Mouse (Mus musculus): ENCODE measurements around the gene Cyb561. TPM values are rescaled to one million over a fixed set of nuclear protein-coding genes. Genes with fewer than 3 reads are reported as not detected.

The Cyb561 gene
- total and polyA plus RNA-seq, 3 experiments = 32.8 to 43.9 TPM; not detected in 1

DNA sequence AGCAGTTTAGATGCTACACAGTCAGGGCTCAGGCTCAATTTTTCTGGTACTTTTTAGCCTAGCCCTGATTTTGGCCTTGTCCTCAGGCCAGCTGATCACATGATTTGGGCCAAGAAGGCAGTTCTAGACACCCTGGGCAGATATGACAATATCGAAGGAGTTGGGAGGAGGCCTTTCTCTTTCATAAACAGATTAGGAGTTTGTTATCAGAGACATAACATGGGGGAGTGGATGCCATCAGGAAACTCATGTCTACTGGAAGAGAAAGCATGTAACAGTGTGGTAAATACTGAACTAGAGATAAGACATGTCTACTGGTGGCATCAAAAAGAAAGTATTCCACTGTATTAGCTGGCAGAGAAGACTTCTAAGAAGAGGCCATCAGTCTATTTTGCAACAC is 67.6 kb downstream of the Cyb561 start:
- H3K79me2 ChIP-seq (ENCODE audit: control insufficient read depth, insufficient read depth, low read length, poor library complexity) = no peaks in the 10 kb centered on the region
- DNase-seq (ENCODE audit: low read depth, low spot score) = no peak

More for the DNA sequence above, 67.6 kb downstream of the Cyb561 start:
- no peak overlapping the region for H3K4me3 ChIP-seq (ENCODE audit: control insufficient read depth in 1 of 2, insufficient read depth in 1 of 2, low read depth in 2 of 2, low read length in 2 of 2)
- no peak overlapping the region for H3K9ac ChIP-seq (ENCODE audit: control insufficient read depth, low read depth, low read length, poor library complexity, severe bottlenecking)
- no peaks in the 10 kb centered on the region for H3K4me1 ChIP-seq (ENCODE audit: control insufficient read depth in 1 of 2, insufficient read depth in 2 of 2, low read length in 2 of 2)
- peaks cover 21 to 59% of the 10 kb centered on the region in 2 experiments for H3K27me3 ChIP-seq (ENCODE audit: control insufficient read depth in 1 of 2, insufficient read depth in 2 of 2, low read length in 2 of 2)
- H3K9me3 ChIP-seq (replicated peaks; ENCODE audit: insufficient read depth, low read length) = no peaks in the 10 kb centered on the region
- H3K27ac ChIP-seq (ENCODE audit: control insufficient read depth, low read depth, low read length) = no peak overlapping the region
- no peaks in the 10 kb centered on the region for H3K36me3 ChIP-seq (ENCODE audit: control insufficient read depth in 1 of 2, insufficient read depth in 2 of 2, low read length in 2 of 2)
- no peak for TF ChIP-seq HCFC1 (IDR thresholded peaks at IDR 0.05; ENCODE audit: low read depth, low read length)
- no peak for TF ChIP-seq POLR2A (IDR thresholded peaks at IDR 0.05; ENCODE audit: control insufficient read depth in 1 of 2, insufficient read depth in 1 of 2, low read depth in 1 of 2, low read length in 2 of 2, poor library complexity in 1 of 2)
- no peak for TF ChIP-seq EP300 (IDR thresholded peaks at IDR 0.05; ENCODE audit: low read depth in 1 of 2, low read length in 2 of 2)

Other genes with a start within 250 kb of the Cyb561 start
- gene Ace, start 14.6 kb upstream of the Cyb561 start, total RNA-seq (2012; rRNA removed) = not detected in 2 replicates
- not detected for gene Ace, start 14.6 kb upstream of the Cyb561 start, polyA plus RNA-seq (2012; ENCODE audit: insufficient read depth in 1 of 2, insufficient read length in 2 of 2, low read depth in 1 of 2, low replicate concordance in 2 of 2, missing spikeins in 1 of 2)
- gene Ace3, start 41.3 kb upstream of the Cyb561 start, total RNA-seq (2012; rRNA removed) = not detected in 2 replicates
- gene Ace3, start 41.3 kb upstream of the Cyb561 start, polyA plus RNA-seq (2012; ENCODE audit: insufficient read depth in 1 of 2, insufficient read length in 2 of 2, low read depth in 1 of 2, low replicate concordance in 2 of 2, missing spikeins in 1 of 2) = not detected
- gene Kcnh6, start 54.8 kb upstream of the Cyb561 start, total RNA-seq (2012; rRNA removed) = 0.04 TPM in 1 of 2 replicates, not detected in the other
- under 1 TPM in 1 of 2 experiments, not detected in 1; 0.07 TPM for gene Kcnh6, start 54.8 kb upstream of the Cyb561 start, polyA plus RNA-seq (2012; ENCODE audit: insufficient read depth in 1 of 2, insufficient read length in 2 of 2, low read depth in 1 of 2, low replicate concordance in 2 of 2, missing spikeins in 1 of 2)
- gene Dcaf7, start 83.5 kb upstream of the Cyb561 start, total RNA-seq (2012; rRNA removed) = 77.4 and 86.9 TPM in 2 replicates
- gene Dcaf7, start 83.5 kb upstream of the Cyb561 start, polyA plus RNA-seq (2012; ENCODE audit: insufficient read depth in 1 of 2, insufficient read length in 2 of 2, low read depth in 1 of 2, low replicate concordance in 2 of 2, missing spikeins in 1 of 2) = 10 to 100 TPM; 65.5 to 88.2 TPM
- gene Taco1, start 112.7 kb upstream of the Cyb561 start, total RNA-seq (2012; rRNA removed) = 33.3 and 35.0 TPM in 2 replicates
- gene Taco1, start 112.7 kb upstream of the Cyb561 start, polyA plus RNA-seq (2012; ENCODE audit: insufficient read depth in 1 of 2, insufficient read length in 2 of 2, low read depth in 1 of 2, low replicate concordance in 2 of 2, missing spikeins in 1 of 2) = 10 to 100 TPM in 1 of 2 experiments, not detected in 1; 33.1 TPM
- 10.5 and 14.6 TPM in 2 replicates for gene Map3k3, start 131.3 kb upstream of the Cyb561 start, total RNA-seq (2012; rRNA removed)
- 10 to 100 TPM in 1 of 2 experiments, not detected in 1; 14.3 TPM for gene Map3k3, start 131.3 kb upstream of the Cyb561 start, polyA plus RNA-seq (2012; ENCODE audit: insufficient read depth in 1 of 2, insufficient read length in 2 of 2, low read depth in 1 of 2, low replicate concordance in 2 of 2, missing spikeins in 1 of 2)
- not detected in 2 replicates for gene Gm10840, start 207.5 kb upstream of the Cyb561 start, total RNA-seq (2012; rRNA removed)
- not detected for gene Gm10840, start 207.5 kb upstream of the Cyb561 start, polyA plus RNA-seq (2012; ENCODE audit: insufficient read depth in 1 of 2, insufficient read length in 2 of 2, low read depth in 1 of 2, low replicate concordance in 2 of 2, missing spikeins in 1 of 2)
- 58.6 and 103 TPM in 2 replicates for gene Limd2, start 207.5 kb upstream of the Cyb561 start, total RNA-seq (2012; rRNA removed)
- 100 to 1,000 TPM in 1 of 2 experiments, not detected in 1; 201 TPM for gene Limd2, start 207.5 kb upstream of the Cyb561 start, polyA plus RNA-seq (2012; ENCODE audit: insufficient read depth in 1 of 2, insufficient read length in 2 of 2, low read depth in 1 of 2, low replicate concordance in 2 of 2, missing spikeins in 1 of 2)
- gene Strada, start 248.8 kb upstream of the Cyb561 start, total RNA-seq (2012; rRNA removed) = 25.5 and 27.4 TPM in 2 replicates
- gene Strada, start 248.8 kb upstream of the Cyb561 start, polyA plus RNA-seq (2012; ENCODE audit: insufficient read depth in 1 of 2, insufficient read length in 2 of 2, low read depth in 1 of 2, low replicate concordance in 2 of 2, missing spikeins in 1 of 2) = 10 to 100 TPM in 1 of 2 experiments, not detected in 1; 39.8 TPM